Mouse (Mus musculus): ENCODE measurements around the gene Lamc1.

GRCm38 (mm10) chr1:153231681-153232080 lies 100.9 kb downstream of the Lamc1 start:
- TF ChIP-seq POLR2A (IDR thresholded peaks at IDR 0.05; ENCODE audit: borderline replicate concordance, insufficient read depth, low read length) (no peak), CTCF (IDR thresholded peaks at IDR 0.05; ENCODE audit: borderline replicate concordance, insufficient read depth, low read depth, low read length) (no peak)
